Mouse (Mus musculus) cerebellum, adult 11 months (tissue): Measurements from ENCODE around the gene Elmo2.
A peak's percentile ranks its signal among the peaks of the same experiment; 100 is the strongest.

Experiments used
- DNase-seq: peaks from one replicate; pipeline ENCODE4 v3.0.0; 2022

The Elmo2 gene

DNA sequence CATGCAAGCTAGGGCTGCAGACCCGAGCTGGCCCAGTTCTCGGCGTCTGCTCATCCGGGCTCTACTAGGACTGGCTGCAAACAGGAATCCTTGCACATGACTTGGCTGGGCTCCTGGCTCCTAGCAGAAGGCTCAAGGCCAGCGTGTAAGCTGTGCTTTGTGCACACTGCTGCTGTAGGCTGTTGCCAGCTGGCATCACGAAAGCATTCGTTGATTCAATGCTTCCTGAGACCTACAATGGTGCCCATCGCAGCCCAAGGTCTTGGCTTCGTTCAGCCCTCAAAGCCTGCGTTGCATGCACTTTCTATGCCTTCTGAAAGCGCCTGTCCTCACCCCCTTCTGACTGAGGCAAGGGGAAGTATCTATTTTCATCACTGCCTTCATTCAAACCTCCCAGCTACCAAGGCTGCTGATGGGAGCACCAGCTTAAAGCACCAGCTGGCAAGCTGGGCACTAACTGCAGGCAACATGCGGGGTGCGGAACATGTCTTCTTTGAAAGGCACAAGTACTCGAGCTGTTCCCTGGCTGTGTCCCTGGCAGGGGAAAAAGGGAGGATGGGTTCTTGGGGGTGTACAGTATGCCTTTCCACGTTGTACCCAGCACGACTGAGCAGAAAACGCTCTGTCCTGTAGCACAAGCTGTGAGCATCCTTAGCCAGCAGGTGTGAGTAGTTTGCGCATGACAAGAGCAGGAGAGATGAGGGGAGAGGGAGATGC lies 37.8 kb downstream of the Elmo2 start:
- peak; percentile 86 for DNase-seq

DNA sequence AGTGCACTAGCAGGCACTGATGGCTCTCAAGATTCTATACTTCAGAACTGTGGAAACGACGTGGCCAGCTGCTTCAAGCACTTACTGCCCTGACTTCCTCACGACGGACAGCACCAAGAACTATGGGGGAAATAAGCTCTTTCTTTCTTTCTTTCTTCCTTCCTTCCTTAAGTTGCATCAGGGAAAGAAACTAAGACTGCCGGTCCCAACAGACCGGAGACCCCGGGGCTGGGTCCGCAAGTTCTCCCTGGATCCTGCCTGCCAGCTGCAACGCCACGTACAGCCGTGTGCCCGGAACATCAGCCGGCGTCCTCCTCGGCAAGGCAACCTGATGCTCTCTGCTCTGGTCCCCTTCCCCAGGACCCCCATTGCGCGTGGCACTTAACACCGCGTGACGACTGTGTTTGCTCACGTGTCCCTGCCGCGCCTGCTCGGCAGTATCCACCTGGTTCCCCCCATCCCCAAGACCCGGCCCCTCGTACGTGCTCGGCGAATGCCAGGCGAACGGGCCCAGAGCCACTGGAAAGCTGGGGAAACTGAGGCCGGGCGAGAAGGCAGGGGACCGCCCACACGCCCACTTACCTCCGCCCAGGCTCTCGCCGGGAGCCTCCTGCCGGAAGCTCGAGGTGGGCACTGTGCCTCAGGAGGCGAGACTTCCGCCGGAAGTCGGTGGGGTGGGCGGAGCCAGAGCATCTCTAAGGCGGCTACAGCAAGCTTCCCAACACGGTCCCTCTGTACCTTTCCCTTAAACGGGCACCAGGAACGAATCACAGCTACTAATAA lies 38.9 kb downstream of the Elmo2 start, which contains the start of gene Slc35c2:
Slc35c2 (minus strand) TSS at position 668 of the 783 bp plus-strand sequence.
- DNase-seq: peak; percentile 93

DNA sequence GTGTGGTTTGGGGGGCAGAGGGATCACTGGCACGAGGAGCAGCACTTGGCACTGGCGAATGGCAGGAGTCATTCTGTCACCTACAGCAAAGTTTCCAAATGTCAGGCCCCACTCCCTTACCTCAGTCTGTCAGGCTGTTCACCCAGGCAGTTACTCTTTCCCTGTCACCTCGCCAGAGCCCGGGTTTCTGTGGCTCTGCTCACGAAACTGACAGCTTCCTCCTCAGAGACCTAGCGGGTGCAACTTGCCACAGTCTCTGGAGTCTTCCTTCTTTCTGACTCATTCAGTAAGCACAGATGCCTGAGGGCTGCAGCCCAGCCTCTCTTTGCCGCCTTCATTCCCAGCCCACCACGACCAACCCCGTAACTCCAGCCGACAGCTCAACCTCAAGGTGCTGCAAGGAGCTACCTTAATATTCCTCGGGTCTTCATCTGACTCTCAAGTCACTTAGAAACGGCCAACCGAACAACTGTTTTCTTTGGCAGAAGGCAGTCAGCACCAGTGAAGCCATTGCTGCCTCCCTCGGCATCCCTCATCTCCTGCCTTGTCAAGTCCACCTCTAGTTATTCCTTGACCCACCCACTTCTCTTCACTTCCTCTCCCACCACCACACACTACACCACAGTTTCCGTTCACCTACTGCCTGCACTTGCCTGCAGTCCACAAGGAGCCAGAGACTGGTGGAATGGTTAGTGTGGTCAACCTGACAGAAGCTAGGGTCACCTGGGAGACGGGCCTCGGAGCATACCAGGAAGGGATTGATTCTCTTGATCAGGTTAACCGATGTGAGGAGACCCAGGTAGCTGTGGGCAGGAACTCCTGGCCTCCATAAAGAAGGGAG lies 39.7 kb downstream of the Elmo2 start:
- DNase-seq: no peak

DNA sequence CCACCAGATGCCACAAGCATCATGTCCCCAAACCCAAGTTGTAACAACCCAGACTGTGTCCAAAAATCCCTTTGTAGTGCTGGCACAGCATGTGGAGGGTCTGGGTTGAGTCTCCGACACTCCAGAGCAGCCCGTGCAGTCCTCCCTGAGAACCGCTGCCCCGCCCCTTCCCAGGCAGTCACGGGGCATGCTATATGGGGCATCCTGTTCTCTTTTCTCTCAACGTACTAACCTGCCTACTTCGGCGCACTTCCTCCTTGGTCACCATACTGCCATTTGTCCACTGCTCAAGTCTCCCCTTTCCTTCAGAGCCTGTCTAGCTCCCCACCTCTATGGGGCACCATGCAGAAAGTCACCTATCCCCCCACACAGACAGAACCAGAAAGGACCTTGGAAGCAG lies 40.7 kb downstream of the Elmo2 start:
- no peak for DNase-seq

DNA sequence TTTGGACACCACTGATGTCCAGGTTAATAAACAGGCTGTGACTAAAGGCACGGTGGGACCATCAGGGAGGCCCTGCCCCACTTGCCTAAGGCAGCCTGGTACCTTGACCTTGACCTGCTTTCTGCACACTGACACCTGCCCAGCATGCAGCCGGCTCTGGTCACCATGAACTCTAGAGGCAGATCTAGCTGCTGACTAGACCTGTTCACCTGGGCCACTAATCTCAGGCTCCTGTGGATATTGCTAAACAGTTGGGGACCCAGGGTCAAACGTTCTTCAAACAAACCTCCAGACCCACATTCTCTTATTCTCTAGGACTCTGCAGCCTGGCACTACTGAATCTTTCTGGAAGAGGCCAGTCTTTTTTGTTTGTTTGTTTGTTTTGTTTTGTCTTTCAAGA lies 41.2 kb downstream of the Elmo2 start:
- DNase-seq: no peak

DNA sequence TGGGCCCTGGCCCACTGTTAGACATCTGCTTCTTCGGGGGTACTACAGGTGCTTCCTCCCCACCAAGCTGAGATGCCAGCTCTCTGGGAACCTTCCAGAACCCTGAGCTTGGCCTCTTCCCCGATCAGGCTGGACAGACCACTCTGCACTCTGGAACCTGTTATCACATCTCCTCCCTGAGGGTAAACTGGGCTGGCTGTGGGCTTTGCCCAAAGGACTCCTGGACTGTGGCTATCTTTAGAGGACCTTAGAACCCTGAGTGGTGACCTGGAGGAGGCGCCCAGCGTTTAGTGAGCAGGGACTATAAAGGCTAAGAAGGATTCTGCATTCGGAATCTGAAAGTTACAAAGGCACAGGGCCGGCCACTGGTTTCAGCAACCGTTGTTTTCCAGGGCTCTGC lies 41.9 kb downstream of the Elmo2 start:
- no peak for DNase-seq

DNA sequence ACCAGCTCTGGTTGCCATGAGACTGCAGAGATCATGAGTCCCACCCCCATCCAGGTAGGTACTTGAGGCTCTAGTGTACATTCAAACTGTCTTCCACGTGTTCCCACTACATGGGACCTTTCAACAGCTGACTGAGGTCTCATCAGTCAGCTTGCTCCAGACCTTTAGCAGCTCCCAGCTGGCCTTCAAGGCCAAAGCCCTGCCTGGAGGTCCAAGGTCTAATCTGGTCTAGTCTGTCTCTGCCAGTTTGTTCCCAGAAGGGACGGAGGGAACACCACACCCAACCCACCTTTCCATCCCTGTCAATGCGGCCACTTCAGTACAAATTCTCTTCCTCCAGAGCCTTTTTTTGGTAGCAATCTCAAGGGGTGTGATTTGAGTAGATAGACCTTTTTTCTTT lies 42.6 kb downstream of the Elmo2 start:
- no peak for DNase-seq

DNA sequence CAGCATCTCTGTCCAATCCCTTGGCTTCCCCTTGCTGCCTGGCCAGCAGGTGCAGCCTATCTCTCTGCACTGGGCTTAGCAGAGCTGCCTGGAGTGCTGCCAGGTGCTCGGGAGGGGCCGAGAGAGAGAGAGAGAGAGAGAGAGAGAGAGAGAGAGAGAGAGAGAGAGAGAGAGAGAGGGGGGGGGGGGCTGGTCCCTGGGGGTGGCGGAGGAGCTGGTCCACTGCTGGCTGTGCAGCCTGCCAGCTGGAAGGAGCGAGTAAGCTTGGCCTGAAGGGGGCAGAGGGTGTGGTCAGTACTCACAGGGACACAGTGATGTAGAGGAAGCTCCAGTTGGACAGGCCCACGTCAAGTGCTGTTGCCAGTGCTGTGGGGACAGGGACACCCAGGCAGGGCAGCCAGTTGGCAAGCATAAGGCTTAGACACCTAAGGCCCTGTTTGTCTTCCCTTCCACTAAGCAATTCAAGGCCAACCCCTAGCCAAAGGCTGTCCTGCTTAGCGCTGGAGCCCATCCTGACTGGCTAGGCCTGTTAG lies 44.4 kb downstream of the Elmo2 start:
- DNase-seq: no peak

DNA sequence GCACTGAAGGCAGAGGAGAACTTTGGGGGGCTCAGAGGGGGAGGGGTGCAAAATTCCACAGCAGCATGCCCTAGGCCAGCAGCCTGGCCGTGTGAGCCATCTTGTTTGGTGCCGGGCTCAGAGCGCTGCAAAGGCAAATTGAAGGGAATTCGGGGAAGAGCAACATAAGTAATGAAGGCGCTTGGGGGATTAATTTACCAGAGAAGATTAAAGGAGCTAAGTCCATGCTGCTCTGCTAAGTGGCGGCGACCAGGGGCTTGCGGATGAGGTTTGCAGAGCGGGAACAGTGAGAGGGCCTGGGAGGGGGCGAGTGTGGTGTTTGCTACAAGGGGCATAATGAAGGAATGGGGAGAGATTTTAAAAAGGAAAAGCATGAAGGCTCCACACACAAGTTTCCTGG lies 46.9 kb downstream of the Elmo2 start:
- DNase-seq: no peak

DNA sequence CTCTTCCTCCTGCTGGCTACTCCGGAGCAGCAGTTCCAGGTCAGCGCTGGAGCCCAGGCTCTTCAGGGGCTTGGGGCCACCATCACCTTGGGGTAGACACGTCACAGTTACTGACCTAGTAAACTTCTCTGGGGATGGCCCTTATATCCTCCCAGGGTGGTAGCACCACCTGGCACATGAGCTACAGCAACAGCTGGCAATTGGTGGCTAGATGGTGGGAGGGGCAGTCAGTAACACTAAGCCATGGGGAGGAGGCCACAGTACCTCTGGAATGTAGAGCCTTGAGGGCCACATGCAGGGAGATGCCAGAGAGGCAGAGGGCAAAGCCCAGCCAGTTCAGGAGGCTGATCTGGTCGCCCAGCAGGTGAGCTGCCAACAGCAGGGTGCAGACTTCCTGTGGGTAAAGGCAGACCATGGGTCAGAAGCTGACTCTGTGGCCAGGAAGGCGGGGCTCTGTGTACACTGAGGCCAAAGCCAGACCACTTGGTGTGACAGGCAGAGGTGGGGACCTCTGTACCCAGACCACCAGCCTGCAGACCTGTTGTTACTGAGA lies 49.0 kb downstream of the Elmo2 start:
- DNase-seq: no peak

DNA sequence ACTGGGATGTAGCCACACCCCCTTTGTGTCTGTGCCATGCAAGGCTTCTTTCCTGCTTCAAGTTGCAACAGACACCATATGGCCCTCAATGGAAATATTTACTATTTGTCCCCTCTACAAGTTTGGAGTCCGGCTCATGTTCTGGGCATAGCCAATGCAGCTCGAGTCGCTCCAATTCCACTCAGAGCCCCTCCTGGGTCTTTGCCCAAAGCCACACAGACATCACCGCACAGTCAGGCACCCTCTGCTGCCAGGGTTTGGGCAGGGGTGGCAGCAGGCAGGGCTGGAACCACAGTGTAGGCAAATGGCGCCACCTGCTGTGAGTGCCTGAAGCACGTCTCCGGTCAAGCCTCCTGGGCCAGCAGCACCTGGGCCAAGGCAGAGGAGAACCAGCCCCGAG lies 50.5 kb downstream of the Elmo2 start:
- DNase-seq: peak; percentile 87

DNA sequence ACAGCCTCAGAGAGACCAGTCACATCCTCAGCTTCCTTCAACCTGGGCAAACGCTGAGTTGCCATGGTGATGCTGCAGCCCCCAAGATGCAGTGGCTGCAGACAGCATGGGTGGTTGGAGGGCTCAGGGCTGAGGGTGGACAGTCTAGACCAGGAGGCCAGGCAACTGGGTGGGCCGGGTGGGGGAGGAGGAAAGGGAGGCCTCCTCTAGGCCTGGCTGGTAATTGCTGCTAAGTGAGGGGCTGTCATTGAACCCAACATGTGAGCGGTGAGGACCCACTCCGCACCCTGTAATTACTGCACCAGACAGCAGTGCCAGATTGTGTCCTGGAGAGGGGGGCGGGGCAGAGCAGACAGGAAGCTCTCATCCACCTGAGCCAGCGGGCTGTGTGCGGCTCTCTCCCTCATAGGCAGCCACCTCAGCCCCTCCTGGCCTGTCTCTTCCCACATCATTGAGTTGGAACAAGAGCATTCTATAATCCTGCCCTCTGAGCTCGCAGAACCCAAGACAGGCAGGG lies 51.1 kb downstream of the Elmo2 start:
- DNase-seq: no peak

DNA sequence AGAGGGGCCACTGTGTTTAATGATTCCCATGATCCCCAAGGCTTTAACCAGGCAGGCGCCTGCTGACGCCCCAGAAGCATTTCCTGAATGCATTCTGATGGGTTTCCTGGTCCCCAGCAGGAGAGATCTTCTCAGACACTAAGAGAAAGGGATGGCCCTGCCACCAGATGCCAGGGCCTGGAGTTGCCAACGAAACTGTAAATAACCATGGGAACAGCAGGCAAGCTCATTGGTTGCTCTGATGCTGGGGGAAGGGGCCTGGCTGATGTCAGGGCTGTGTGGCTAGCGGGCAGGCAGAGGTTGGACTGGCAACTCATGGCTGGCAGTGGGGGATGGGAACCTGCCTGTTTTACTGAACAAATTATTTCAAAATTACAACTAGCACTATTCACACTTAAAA lies 52.7 kb downstream of the Elmo2 start:
- no peak for DNase-seq

DNA sequence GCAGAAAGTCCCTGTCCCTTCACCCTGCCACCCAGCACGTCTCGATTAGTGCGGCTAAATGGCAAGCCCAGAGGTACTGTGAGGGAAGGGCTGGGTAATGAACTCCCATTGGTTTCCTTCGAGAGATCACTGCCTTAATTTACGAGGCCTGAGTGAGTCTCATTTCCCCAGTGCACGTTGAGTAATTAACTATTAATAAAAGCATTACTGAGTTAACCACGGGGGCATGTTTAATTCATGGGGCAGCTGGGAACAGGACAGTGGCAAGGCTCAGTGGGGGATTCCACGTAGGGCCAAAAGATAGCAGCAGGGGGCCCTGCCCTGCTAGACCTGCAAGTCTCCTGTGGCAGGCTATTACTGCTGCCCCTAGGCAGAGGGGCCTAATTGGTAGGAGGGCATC lies 55.0 kb downstream of the Elmo2 start:
- no peak for DNase-seq

DNA sequence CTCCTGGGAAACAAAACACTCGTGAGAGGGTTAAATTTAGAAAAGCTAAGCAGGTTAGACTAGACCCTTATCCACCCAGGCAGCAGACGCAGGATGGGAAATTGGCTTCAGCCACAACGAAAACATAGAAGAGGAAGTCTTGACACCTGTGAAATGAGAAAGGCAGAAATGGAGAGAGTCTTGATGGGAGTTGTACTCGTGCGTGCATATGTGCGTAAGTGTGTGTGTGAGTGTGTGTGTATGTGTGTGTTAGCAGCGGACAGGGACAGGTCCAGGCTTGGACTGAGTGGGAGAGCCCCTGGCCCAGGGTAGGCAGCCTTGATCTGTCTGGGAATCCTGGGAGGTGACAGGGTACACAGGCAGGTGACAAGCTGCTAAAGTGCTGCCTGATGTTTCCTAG lies 55.4 kb downstream of the Elmo2 start:
- no peak for DNase-seq

DNA sequence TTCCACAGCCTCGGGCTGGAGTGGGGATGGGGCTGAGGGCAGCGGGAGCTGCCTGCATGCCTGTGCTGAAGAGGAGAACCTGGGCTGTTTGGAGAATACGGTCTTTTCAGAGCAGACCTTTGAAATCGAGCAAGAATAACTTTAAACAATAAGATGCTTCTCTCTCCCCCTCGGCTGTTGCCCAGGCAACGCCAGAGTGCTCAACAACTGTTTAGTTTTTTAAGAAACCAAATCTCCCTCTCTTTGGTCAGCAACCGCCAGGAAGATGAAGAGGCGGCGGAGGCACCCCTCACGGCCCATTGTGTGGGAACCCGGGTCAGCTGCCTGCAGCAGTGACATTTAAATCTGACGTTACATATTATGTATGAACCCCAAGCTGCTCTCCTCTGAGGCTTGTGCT lies 59.5 kb downstream of the Elmo2 start:
- no peak for DNase-seq

DNA sequence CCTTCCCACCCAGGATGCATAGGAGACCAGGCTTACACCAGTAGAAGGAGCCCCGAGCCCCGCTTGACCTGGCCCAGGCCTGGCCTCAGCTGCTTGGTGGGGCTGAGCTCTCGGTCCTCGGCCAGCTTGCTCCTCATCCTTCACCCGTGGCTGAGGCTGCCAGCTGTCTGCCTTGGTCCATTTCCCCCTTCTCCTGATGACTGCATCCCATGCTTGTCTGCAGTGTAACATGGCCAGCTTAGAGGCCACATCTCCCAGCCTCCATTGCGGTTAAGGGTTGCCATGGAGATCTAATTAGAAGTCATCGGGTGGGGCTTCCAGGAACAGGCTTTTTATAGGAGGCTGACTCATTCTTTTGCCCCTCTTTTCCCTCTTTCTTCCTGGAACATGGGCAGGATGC lies 62.4 kb downstream of the Elmo2 start:
- DNase-seq: no peak

DNA sequence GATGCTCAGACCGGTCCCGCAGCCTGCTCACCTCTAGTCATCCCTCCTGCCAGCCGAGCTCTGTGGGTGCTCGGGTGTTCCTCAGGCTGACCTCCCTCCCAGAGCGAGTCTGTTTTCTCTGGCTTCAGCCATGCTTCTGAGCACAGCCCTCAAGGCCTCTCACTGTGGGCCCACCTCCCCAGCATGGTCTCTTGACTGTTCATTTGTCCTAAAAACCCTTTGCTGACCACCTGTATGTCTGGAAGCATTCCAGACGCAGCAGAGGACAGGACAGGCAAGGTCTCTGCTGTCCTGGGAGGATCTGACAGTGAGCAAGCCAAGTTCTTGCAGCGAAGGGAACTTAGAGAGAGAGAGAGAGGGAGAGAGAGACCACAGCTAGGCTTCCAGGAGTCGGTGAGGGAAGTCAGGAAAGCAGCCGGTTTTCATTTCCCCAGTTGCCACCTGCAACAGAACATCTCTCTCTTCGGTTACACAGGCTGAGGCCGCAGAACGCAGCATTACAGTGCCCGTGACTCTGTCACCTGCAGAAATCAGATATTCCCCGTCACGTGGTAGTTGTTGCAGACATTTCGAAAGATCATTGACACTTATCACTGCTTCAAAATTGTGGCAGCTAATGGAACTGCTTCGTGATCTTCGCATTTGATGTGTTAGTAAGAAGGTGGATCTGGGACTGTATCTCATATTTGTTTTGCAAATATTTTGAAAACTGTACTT lies 63.8 kb downstream of the Elmo2 start:
- no peak for DNase-seq

DNA sequence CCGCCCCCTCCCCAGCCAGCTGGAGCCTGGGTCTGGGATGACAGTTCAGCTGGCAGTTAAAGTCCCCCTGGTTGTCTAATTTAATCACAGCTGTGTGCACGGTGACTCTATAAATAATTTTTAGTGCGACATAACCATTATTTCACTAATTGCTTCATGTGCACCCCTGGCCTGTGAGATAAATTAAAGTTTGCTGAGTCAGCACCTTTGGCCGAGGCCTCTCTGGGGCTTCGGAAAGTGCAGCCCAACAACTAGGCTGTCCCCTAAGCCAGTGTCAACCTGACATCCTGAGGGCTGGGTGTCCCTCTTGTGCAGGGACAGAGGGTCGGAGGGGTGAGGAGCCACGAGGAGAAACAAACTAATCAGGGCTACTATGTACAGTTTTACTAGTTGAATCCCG lies 66.4 kb downstream of the Elmo2 start:
- no peak for DNase-seq

DNA sequence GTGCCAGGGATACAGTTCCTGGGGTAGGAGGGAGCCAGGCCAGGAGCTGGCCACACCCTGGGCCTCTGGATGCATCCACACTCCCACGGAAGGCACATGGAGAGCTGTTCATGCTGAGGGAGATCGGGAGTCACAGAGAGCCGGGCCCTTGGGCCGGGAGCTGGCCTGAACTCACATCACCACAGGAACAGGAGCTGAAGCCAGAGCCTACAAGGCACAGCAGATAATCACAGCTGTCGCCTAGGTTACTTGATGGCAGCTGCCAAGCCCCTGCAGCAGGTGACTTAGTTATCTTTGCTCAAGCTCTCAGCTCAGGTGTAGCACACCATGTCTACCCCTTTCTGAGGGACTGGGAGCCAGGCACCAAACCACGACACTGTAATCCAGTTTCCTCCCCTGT lies 68.0 kb downstream of the Elmo2 start:
- DNase-seq: no peak

DNA sequence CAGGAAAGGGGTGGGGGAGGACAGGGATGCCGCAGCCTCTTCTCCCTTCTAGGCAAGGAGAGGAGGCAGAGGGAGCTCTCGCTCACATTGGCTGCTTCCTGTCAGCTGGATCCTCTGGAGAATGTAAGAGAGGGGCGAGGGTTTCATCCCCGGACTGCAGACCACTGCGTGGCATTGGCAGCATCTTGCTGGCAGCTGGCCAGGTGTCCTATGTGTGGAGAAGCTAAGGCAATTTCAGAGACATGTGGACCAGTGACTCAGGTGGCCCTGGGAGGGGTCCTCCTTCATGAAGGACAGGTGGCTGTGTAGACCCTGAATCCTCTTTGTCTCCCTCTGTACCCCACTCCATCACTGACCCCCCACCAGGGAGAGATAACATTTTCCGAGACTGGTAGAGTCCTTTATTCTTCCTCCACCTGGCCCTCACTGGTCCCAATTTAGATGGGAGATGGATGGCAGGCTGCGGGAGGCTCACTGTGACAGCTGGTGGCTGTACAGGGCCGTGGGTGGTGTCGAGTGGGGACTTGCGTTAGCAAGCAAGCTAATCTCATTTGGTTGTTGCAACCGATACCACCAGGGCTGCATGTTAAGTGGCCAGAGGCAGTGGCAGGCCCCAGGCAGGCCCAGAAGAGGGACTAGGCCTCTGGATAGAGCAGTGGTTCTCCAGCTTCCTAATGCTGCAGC lies 69.0 kb downstream of the Elmo2 start:
- DNase-seq: no peak

DNA sequence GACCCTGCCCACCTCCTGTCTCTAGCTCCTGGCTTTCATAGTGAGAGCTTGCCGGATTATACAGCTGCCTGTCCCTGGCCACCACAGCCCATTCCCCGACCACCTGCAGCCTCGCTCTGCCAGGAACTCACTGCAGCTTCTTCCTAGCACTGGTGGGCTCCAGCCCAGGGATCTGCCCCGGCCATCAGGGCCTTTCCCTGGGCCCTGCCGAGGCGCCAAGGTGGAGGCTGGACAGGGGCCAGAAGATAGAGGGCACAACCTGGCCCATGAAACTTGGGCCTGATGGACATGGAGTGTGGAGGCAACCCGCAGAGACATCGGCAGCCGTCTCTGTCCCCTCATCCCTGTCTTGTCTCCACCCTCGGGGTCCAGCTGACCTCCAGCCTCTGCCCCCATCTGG lies 70.1 kb downstream of the Elmo2 start:
- peak; percentile 66 for DNase-seq
